Mouse (Mus musculus) megakaryocyte, embryonic 14.5 days (primary cell): ENCODE results near the gene Hmg20b. TPM values are rescaled to one million over a fixed set of nuclear protein-coding genes. Genes with fewer than 3 reads are reported as not detected.

Experiments used
- H3K27me3 ChIP-seq: replicated peaks from 2 replicates; pipeline ENCODE3; 2012; ENCODE audit warnings: inconsistent platforms
- H3K36me3 ChIP-seq: replicated peaks from 2 replicates; pipeline ENCODE3; 2012; ENCODE audit warnings: low read length, inconsistent platforms, mixed read lengths
- H3K4me1 ChIP-seq: 2 replicates; pipeline ENCODE4 v1.6.1; 2012; ENCODE audit warnings: inconsistent platforms
- H3K4me3 ChIP-seq: replicated peaks from 2 replicates; pipeline ENCODE3; 2012; ENCODE audit warnings: moderate library complexity, mild to moderate bottlenecking, inconsistent platforms
- H3K9me3 ChIP-seq: 2 replicates; pipeline ENCODE4 v1.6.1; 2012; ENCODE audit warnings: inconsistent platforms
- FLI1 ChIP-seq: IDR thresholded peaks from 2 replicates; pipeline ENCODE4 v1.6.1; 2012; ENCODE audit warnings: low read length, inconsistent platforms, mixed read lengths
- GATA1 ChIP-seq: IDR thresholded peaks from 3 replicates; pipeline ENCODE4 v1.6.1; 2012; ENCODE audit warnings: mixed read lengths, low read length, inconsistent platforms, borderline replicate concordance
- polyA plus RNA-seq: library from polyadenylated mRNA; stranded (reverse); fragments of >175 nt; gene quantifications from 2 replicates; pipeline ENCODE4 v1.2.3, GENCODE M21; 2012; ENCODE audit warnings: low replicate concordance; ENCODE audit not compliant: insufficient read depth

Hmg20b gene
- polyA plus RNA-seq, 1 experiment: 302 TPM

DNA sequence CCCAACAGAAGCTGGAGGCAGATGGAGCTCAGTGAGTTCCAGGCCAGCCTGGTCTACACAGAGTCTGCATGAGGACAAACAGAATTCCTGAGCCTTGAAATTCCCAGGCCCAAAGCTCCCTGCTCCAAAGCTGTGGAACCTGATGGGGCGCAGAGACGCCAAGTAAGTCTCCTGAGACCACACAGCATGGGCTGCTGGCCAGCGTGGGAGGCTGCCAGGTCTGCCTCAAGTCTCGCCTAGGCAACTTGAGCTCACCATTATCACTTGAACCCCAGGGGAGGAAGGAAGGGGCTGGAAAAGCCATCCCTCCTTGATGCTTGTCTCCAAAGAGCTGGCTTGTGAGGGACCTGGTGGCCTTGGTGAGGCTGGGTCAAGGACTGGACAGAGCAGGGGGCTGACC lies 20.3 kb downstream of the Hmg20b start:
- no peak for TF ChIP-seq GATA1
- no peak for TF ChIP-seq FLI1
- Histone ChIP-seq H3K9me3 (no peaks in the 10 kb centered on the region), H3K36me3 (peaks cover 65% of the 10 kb centered on the region), H3K27me3 (no peaks in the 10 kb centered on the region), H3K4me3 (peak overlapping the region; percentile 91), H3K4me1 (peaks cover 92% of the 10 kb centered on the region)

DNA sequence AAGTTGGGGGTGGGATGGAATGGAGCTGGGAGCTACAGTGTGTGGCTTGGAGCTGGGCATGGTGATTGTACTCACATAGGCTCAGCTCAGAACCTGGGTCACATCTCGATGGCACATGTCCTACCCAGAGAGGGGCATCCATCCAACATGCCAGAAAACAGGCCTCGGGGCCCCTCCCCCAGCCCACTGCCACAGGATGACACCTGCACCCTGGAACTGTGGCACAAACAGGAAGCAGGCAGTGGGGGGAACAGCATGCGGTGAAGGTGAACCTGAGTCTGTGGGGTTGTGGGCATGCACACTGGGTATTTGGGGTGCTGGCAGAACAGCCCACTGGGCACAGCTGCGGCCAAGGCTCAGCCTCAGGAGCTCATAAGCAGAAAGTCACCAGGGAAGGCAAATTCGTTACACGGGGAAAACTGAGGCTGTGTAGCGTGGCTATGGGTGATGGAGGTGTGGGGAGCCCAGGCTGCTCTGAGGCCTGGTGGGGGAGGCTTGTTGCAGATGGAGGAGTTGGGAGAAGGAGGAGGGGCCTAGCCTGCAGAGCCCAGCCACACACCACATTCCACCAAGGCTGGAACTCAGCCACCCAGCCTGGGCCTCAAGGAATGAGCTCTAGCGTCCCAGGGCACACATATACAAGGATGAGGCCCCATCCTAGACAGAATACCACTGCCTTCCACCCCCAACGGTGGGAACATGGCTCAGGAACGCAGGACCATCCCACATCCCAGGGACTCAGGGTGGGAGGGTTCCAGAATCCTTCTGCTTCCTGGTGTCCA lies 20.9 kb downstream of the Hmg20b start:
- Histone ChIP-seq H3K36me3 (peaks cover 65% of the 10 kb centered on the region), H3K27me3 (no peaks in the 10 kb centered on the region), H3K4me3 (peak overlapping the region; percentile 91), H3K4me1 (peaks cover 92% of the 10 kb centered on the region), H3K9me3 (no peaks in the 10 kb centered on the region)
- TF ChIP-seq GATA1 (no peak), FLI1 (no peak)

DNA sequence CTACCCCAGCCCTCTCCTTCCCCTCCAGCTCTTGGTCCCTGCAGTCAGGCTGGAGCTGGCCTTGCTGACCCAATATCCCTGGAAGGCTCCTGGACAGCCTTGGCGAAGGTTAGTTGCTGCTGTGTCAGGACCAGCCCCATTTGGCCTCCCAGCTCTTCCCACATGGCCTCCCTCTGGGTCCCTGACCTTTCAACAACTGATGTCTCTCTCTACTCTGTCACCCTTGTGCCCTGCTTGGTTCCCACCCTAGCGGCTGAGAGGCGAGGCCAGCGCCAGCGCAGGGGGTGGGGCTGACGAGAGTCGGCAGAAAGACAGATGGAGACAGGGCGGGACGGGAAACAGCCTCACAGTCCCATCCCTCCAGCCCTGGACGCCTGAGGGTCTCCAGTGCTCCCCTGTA lies 21.9 kb downstream of the Hmg20b start, which contains the start of gene Tbxa2r:
Gene Tbxa2r (plus strand): TSS at position 346 of the 400 bp plus-strand sequence.
- H3K4me3 ChIP-seq: peak within 1 kb of the TSS; percentile 91
- H3K36me3 ChIP-seq: peaks cover 69% of the 10 kb centered on the region
- no peaks in the 10 kb centered on the region for H3K9me3 ChIP-seq
- H3K4me1 ChIP-seq: peaks cover 97% of the 10 kb centered on the region
- TF ChIP-seq GATA1: no peak
- no peak for TF ChIP-seq FLI1
- no peaks in the 10 kb centered on the region for H3K27me3 ChIP-seq

DNA sequence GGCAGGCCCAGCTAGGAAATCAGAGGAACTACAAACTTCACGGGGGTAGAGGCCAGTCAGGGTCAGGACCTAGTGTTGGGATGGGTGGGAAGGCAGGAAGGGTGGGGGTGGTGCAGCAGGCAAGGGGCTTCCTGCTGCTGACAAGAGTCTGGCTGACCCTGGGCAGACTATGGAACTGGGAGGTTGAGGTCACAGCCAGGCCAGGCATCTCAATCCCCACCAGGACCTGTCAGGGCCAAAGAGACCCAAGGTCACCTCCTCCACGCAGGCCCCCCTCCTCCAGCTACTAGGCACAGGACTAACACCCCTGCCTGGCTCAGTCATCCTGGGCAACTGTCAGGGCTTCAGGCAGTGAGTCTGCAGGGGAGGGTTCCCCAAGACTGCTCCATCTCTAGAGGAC lies 22.3 kb downstream of the Hmg20b start:
- Histone ChIP-seq H3K27me3 (no peaks in the 10 kb centered on the region), H3K36me3 (peaks cover 70% of the 10 kb centered on the region), H3K9me3 (no peaks in the 10 kb centered on the region), H3K4me3 (peak overlapping the region; percentile 91), H3K4me1 (peaks cover 97% of the 10 kb centered on the region)
- TF ChIP-seq FLI1 (no peak), GATA1 (no peak)

DNA sequence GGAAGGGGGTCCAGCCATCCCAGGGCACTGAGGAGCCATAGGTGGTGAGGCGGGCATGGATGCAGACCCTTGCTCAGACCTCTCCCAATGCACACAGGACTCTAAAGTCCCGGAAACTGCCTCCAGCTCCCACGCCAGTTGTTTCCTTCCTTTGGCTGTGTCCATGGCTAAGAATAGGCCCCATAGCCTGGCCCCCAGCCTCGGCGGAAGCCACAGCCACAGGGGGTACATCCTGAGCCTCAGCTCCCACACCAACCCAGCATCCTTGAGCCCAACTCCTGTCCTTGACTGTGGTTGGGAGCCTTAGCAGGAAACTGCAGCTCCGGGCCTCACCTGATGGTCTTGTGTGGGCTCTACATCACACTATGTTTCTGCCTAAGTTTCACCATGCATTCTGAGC lies 23.4 kb downstream of the Hmg20b start:
- Histone ChIP-seq H3K4me3 (peak overlapping the region; percentile 88), H3K27me3 (no peaks in the 10 kb centered on the region), H3K4me1 (peaks cover 99% of the 10 kb centered on the region), H3K9me3 (no peaks in the 10 kb centered on the region), H3K36me3 (peaks cover 69% of the 10 kb centered on the region)
- TF ChIP-seq FLI1 (no peak), GATA1 (no peak)

DNA sequence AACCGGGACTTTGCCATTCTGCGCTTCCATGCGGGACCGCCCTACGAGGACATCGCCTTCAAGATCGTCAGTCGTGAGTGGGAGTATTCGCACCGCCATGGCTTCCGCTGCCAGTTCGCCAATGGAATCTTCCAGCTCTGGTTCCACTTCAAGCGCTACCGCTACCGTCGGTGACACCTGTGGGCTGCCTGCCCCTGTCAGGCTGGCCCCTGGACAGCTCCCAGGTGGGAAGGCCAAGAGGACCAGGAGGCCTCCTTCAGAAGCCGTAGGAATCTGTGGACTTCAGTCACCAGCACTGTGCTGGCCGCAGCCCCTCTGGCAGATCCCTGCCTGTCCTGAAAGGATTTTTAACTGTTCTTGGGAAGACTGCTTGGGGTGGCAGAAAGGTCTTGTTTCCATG lies 24.5 kb downstream of the Hmg20b start:
- TF ChIP-seq FLI1: no peak
- TF ChIP-seq GATA1: no peak
- H3K9me3 ChIP-seq: no peaks in the 10 kb centered on the region
- H3K4me1 ChIP-seq: peaks cover 94% of the 10 kb centered on the region
- H3K27me3 ChIP-seq: no peaks in the 10 kb centered on the region
- H3K36me3 ChIP-seq: peaks cover 64% of the 10 kb centered on the region
- peak overlapping the region; percentile 21 for H3K4me3 ChIP-seq

DNA sequence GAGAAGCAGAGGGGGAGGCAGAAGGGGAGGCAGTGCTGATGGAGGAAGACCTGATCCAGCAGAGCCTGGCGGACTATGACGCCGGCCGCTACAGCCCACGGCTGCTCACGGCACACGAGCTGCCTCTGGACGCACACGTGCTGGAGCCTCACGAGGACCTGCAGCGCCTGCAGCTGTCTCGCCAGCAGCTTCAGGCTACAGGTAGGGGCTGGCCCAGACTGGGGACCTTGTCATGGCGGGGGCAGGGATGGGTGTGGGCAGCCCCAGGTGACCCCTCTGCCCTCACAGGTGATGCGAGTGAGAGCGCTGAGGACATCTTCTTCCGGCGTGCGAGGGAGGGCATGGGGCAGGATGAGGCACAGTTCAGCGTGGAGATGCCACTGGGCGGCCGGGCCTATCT lies 25.1 kb downstream of the Hmg20b start:
- TF ChIP-seq FLI1 (no peak), GATA1 (no peak)
- Histone ChIP-seq H3K4me1 (peaks cover 88% of the 10 kb centered on the region), H3K27me3 (no peaks in the 10 kb centered on the region), H3K9me3 (no peaks in the 10 kb centered on the region), H3K4me3 (peak overlapping the region; percentile 16), H3K36me3 (peaks cover 58% of the 10 kb centered on the region)

DNA sequence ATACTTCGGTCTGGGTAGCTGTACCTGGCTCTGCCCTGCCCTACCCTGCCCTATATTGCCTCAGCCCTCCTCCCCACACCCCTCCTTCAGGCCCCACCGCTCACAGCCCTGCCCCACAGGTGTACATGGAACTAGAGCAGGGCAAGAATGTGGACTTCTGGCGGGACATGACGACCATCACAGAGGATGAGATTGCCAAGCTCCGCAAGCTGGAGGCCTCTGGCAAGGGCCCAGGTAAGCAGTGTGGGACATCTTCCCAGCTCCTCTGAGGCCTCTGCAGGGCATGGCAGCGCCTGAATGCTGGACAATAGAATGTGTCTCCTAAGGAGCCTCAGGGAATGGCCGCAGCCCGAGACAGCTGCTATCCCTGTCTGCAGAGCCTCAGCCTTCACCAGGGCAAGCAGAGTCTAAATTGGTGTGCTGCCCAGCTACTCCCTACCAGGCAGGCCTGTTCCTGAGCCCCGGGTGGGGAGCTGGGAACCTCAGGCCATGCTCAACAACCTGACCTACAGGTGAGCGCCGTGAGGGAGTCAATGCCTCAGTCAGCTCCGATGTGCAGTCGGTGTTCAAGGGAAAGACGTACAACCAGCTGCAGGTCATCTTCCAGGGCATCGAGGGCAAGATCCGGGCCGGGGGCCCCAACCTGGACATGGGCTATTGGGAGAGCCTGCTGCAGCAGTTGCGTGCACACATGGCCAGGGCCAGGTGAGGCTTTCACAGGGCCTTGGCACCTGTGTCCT lies 26.3 kb downstream of the Hmg20b start:
- H3K4me3 ChIP-seq: peak overlapping the region; percentile 38
- H3K36me3 ChIP-seq: peaks cover 55% of the 10 kb centered on the region
- peaks cover 87% of the 10 kb centered on the region for H3K4me1 ChIP-seq
- no peaks in the 10 kb centered on the region for H3K9me3 ChIP-seq
- TF ChIP-seq GATA1 (no peak), FLI1 (no peak)
- no peaks in the 10 kb centered on the region for H3K27me3 ChIP-seq

DNA sequence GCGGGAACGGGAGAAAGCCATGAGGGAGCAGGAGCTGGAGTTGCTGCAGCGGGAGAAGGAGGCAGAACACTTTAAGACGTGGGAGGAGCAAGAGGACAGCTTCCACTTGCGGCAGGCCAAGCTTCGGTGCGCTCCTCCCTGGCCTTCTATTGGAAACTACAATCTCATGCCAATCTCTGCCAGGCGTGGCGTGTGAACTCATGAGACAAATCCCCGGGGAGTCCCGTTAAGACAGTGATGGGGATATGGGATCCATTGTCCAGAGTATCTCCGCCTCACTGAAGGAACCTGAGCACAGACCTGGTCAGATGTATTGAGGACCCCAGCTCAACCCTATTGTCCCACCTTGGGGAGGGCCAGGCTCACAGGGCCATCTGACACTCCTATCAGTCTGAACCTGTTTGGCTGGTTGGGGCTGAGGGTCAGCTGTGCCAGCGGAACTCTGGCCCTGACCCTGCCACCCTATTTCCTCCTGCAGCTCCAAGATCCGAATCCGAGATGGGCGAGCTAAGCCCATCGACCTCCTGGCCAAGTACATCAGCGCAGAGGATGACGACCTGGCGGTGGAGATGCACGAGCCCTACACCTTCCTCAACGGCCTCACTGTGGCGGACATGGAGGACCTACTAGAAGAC lies 27.0 kb downstream of the Hmg20b start:
- H3K9me3 ChIP-seq: no peaks in the 10 kb centered on the region
- H3K36me3 ChIP-seq: peaks cover 62% of the 10 kb centered on the region
- peak overlapping the region; percentile 98 for H3K4me3 ChIP-seq
- TF ChIP-seq GATA1 (no peak), FLI1 (no peak)
- H3K4me1 ChIP-seq: peaks cover 87% of the 10 kb centered on the region
- H3K27me3 ChIP-seq: no peaks in the 10 kb centered on the region

DNA sequence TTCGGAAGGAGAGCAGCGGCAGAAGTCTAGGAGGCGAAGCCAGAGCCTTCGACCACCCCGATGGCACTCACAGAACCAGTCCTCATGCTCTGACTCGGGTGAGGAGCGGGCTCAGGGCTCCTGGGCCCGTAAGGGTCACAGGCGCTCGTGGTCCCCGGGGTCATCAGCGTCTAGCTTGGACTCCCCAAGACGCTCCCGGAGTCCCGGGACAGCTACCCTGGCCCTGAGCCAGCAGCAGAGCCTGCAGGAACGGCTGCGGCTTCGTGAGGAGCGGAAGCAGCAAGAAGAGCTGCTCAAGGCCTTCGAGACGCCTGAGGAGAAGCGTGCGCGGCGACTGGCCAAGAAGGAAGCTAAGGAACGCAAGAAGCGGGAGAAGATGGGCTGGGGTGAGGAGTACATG lies 27.8 kb downstream of the Hmg20b start:
- no peaks in the 10 kb centered on the region for H3K27me3 ChIP-seq
- peaks cover 87% of the 10 kb centered on the region for H3K4me1 ChIP-seq
- peak overlapping the region; percentile 98 for H3K4me3 ChIP-seq
- no peaks in the 10 kb centered on the region for H3K9me3 ChIP-seq
- H3K36me3 ChIP-seq: peaks cover 70% of the 10 kb centered on the region
- TF ChIP-seq FLI1: no peak
- TF ChIP-seq GATA1: no peak
